Mouse (Mus musculus): Measurements from ENCODE around the gene Focad. TPM values are rescaled to one million over a fixed set of nuclear protein-coding genes. Genes with fewer than 3 reads are reported as not detected.

The Focad gene
- 17.2 and 21.3 TPM in 2 replicates for total RNA-seq (2015)
- total RNA-seq (2017), result 11.1 and 18.1 TPM in 2 replicates

DNA sequence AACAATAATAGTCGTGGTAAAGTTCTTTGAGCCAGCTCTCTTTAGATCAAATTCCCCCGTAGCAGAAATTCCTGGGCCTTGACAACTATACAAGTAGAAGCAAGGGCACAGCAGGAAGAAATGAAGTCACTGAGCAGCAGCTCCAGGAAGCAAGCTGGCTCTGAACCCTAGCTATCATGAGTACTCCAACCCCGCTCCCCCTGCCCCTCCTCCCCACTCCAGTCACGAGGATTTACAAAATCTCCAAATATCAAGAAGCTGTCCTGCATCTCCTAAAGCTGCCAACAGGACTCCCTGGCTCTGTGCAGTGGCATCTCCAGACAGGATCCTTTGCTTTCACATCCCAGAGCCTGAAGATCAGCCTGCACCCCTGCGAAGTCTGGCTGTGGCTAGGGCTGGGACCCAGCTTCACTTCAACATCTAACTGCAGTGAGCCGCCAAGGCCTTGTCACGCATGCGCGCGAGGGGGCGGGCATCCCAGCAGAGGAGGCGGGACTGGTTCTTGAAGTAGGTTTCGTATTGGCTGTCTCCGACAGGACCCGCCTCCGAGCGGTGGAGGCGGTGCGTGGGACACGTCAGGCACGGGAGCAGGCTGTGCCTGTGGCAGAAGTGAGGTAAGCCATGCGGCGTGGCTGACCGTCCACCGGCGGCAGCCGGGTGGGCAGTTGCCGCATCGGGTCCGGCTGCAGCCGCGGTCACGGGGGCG lies at the start of gene Focad:
Gene Focad (plus strand): TSS at position 568 of the 706 bp plus-strand sequence.
- ATAC-seq (replicated peaks; ENCODE audit: poor library complexity), result peak; percentile 96

- ATAC-seq (replicated peaks; ENCODE audit: poor library complexity), result no peak
These were observed 49.3 kb upstream of the Focad start for GRCm38 (mm10) chr4:88045151-88045550.

- peak; percentile 52 for ATAC-seq (replicated peaks; ENCODE audit: poor library complexity)
These were observed 48.1 kb upstream of the Focad start for GRCm38 (mm10) chr4:88046280-88046679.

DNA sequence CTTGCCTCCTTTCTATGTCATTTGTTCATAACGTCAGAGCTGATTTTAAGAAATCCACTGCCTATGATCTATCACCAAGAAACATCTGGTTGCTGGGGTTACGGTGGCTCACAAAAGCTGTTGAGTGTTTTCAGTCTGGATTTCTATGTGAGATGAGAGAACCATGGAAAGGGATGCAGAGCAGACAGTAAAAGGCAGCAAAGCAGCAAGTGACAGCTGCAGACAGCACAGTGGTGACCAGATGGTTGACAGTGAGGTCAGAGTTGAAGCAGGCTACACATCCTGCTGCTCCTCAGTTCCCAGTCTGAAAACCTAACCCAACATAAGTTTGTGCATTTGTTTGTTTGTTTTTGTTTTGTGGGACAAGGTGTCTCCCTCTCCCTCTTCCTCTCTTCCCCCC lies 19.0 kb upstream of the Focad start:
- no peak for ATAC-seq (replicated peaks; ENCODE audit: poor library complexity)

DNA sequence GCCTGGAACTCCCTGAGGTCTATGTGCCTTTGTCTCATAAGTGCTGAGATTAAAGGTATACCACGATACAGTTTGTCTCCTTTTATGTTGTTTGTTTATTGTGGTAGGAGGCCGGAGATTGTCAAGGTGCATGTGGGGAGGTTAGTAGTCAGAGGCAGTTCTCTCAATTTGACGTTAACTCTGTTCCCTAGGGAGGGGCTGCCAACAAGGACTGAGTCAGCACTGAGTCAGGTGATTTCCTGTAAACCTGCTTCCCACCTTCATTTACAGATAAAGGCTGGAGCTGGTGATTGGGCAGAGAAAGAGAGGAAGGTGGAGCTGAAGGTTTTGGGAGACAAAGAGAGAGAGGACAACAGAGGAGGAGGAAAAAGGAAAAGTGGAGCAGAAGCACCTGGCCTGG lies 15.4 kb upstream of the Focad start:
- peak; percentile 46; the same call in 1 of the 2 replicates for ATAC-seq (replicated peaks; ENCODE audit: poor library complexity)

DNA sequence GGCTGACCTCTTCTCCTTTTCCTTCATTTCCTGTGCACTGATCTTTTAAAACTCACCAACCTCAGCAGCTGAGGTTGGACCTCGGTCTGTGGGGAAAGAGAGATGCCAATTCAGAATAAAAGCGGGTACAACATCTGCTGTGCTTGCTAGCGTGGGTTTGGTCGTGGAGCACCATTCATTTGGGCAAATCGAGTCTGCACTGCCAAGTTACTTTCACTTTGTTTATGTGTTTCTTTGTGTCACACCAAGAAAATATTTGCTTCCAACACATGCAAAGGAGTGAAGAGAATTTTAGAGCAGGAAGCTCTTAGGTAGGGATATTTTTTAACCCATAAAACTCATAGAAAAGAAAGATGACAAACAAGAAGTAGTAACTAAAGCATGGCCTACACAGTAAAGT lies 13.0 kb upstream of the Focad start:
- ATAC-seq (replicated peaks; ENCODE audit: poor library complexity), result no peak

GRCm38 (mm10) chr4:88081885-88082284 lies 12.5 kb upstream of the Focad start:
- peak; percentile 41 for ATAC-seq (replicated peaks; ENCODE audit: poor library complexity)

- ATAC-seq (replicated peaks; ENCODE audit: poor library complexity), result peak; percentile 67
These were observed 12.0 kb upstream of the Focad start for GRCm38 (mm10) chr4:88082381-88082780.

GRCm38 (mm10) chr4:88083781-88084180 lies 10.6 kb upstream of the Focad start:
- ATAC-seq (replicated peaks; ENCODE audit: poor library complexity), result no peak

DNA sequence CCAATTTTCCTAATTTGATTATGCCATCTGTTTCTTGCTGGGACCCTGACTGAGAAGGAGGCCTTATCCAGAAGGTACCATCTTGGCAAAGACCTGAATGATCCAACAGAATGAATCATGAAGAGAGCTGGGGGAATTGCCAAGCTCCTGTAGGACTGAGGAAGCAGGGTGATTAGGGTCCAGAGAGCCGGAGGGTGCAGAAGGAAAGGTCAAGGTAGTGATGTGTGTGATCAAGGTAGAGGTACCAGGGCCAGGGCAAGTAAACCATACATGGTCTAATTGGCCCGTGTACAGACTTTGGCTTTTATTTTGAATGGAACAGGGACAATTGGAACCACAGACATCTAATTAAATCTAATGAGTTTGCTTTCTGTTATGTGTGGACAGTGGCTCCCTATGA lies 4.1 kb upstream of the Focad start:
- ATAC-seq (replicated peaks; ENCODE audit: poor library complexity), result no peak

GRCm38 (mm10) chr4:88094768-88095420 lies 465 bp downstream of the Focad start:
- ATAC-seq (replicated peaks; ENCODE audit: poor library complexity), result peak; percentile 0

GRCm38 (mm10) chr4:88095693-88096092 lies 1.3 kb downstream of the Focad start:
- no peak for ATAC-seq (replicated peaks; ENCODE audit: poor library complexity)

GRCm38 (mm10) chr4:88108585-88108984 lies 14.2 kb downstream of the Focad start:
- ATAC-seq (replicated peaks; ENCODE audit: poor library complexity), result no peak

- ATAC-seq (replicated peaks; ENCODE audit: poor library complexity), result peak; percentile 82
These were observed 22.9 kb downstream of the Focad start for GRCm38 (mm10) chr4:88117331-88117730.

DNA sequence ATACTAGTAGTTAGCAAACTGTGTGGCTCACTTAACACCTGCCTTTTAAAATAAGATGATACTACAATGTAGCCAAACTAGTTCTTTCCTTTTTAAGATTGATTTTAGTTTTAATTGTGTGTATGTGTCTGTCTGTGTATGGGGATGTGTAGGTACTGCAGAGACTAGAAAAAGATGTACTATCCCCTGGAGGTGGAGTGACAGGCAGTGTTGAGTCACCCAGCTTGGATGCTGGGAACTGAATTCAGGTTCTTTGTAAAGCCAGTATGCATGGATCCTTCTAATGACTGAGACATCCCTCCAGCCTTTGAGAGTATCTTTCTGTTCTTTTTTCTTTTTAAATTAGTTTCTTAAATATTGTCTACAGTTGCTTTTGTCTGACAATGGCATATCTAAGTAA lies 23.5 kb downstream of the Focad start:
- ATAC-seq (replicated peaks; ENCODE audit: poor library complexity), result no peak

- ATAC-seq (replicated peaks; ENCODE audit: poor library complexity), result peak; percentile 56
These were observed 24.4 kb downstream of the Focad start for GRCm38 (mm10) chr4:88118750-88119395.

DNA sequence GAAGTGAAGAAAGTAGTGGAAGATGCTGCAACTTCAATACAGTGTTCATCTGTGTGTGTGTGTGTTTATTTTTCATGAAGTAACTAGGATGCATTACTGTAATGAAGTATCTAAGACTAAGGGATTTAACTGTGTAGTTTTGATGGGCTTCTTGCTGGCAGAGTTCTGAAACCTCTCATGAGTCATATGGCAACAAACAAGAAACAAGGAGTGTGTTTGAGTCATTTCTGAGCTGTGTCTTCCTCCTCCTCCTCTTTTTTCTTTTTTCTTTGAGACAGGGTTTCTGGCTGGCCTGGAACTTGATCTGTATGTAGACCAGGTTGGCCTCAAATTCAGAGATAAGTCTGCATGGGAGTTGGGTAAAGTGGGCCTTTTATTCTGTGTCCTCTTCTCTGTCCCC lies 25.7 kb downstream of the Focad start:
- no peak for ATAC-seq (replicated peaks; ENCODE audit: poor library complexity)

DNA sequence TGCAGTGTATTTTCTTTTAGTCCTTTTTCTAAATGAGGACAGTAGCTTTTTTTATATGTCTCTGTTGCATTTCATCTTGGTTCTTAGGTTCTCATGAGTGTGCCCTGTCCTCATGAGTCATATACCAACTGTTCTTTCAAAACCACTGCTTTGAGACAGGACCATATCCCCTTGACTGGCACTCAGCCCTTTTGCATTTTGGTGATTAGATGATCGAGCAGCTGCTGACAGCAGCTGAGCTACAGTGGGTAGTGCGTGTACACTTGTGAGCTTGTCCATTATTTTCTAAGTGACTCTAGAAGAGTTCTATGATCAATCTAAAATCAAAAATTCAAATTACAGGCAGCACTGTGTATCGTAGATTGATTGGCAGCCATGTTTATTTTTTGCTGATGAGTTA lies 28.0 kb downstream of the Focad start:
- no peak for ATAC-seq (replicated peaks; ENCODE audit: poor library complexity)

DNA sequence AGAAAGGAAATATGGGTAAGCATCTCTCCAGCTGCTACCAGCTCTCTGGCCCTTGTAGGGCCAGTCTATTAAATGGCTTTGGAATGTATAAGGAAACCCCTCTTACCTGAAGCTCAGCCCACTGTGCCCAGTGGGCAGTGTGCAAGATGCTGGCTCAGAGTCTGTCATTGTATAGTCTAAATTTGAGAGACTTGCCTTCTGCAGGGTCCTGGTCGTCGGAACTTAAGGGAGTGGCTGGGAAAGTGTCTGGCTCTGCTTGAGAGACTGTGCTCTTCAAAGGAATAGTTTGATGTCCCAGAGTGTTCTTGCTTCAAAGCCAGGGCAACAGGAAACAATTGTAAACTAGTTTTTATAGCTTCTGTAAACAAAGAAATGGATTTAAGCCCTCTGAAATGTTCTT lies 41.5 kb downstream of the Focad start:
- no peak for ATAC-seq (replicated peaks; ENCODE audit: poor library complexity)

- ATAC-seq (replicated peaks; ENCODE audit: poor library complexity), result no peak
These were observed 42.1 kb downstream of the Focad start for GRCm38 (mm10) chr4:88136528-88136927.

GRCm38 (mm10) chr4:88138366-88138917 lies 44.0 kb downstream of the Focad start:
- ATAC-seq (replicated peaks; ENCODE audit: poor library complexity), result peak; percentile 83

DNA sequence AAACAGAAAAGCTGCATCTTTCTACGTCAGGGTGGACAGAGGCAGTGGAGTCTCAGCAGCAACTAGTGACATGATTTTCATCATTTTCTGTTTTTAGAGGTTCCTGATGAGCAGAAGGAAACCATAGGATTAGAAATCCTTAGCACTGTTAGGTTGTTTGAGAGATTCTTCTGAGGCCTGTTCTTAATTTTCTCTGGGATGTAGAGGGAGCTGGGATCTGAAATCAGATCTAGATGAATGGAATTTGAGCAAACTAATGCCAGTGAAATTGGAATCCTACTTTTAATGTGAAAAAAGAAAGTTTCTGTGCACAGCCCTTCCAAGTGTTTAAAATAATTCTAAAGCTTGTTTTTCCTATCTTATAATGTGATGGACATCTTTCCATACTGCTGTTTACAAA lies 55.0 kb downstream of the Focad start:
- no peak for ATAC-seq (replicated peaks; ENCODE audit: poor library complexity)

Measured in megakaryocyte progenitor cell, adult 5-6 weeks (primary cell).